Mouse (Mus musculus) liver, embryonic 16.5 days (tissue): ENCODE results near the gene Cgnl1. TPM values are rescaled to one million over a fixed set of nuclear protein-coding genes. Genes with fewer than 3 reads are reported as not detected.
A peak's percentile ranks its signal among the peaks of the same experiment; 100 is the strongest.
"Not testable (repeated sequence)": the region's sequence is repeated elsewhere in the genome, so short reads cannot be mapped to it uniquely, and the experiment has no call there.

ENCODE experiments used
- ATAC-seq: fragments of 200-750 bp; cut with Nextera tagmentation; 2 replicates; pipeline ENCODE4 v1.8.0; 2017; ENCODE audit warnings: low read depth, mild to moderate bottlenecking, moderate number of reproducible peaks, moderate library complexity
- H3K27ac ChIP-seq: fragments of 300-500 bp; sonication (generic); 2 replicates; pipeline ENCODE4 v1.5.1; 2014; ENCODE audit warnings: mild to moderate bottlenecking, low read length
- H3K27me3 ChIP-seq: fragments of 300-500 bp; sonication (generic); 2 replicates; pipeline ENCODE4 v1.6.1; 2014; ENCODE audit warnings: low read depth, low read length, mixed read lengths; ENCODE audit not compliant: control insufficient read depth, insufficient read depth
- H3K36me3 ChIP-seq: fragments of 300-500 bp; sonication (generic); 2 replicates; pipeline ENCODE4 v1.6.1; 2014; ENCODE audit warnings: mild to moderate bottlenecking; ENCODE audit not compliant: control insufficient read depth, insufficient read depth
- H3K4me1 ChIP-seq: fragments of 300-500 bp; sonication (generic); 2 replicates; pipeline ENCODE4 v1.6.1; 2014; ENCODE audit warnings: low read depth, low read length, mixed read lengths; ENCODE audit not compliant: control insufficient read depth
- H3K4me2 ChIP-seq: fragments of 300-500 bp; sonication (generic); 2 replicates; pipeline ENCODE4 v1.6.1; 2014; ENCODE audit warnings: low read depth, low read length, mixed read lengths
- H3K4me3 ChIP-seq: fragments of 300-500 bp; sonication (generic); 2 replicates; pipeline ENCODE4 v1.5.1; 2014; ENCODE audit warnings: low read depth, mild to moderate bottlenecking, low read length
- H3K9ac ChIP-seq: fragments of 300-500 bp; sonication (generic); 2 replicates; pipeline ENCODE4 v1.6.1; 2014; ENCODE audit warnings: low read depth, low read length
- H3K9me3 ChIP-seq: fragments of 300-500 bp; sonication (generic); replicated peaks from 2 replicates; pipeline ENCODE4 v1.6.1; 2016; ENCODE audit warnings: low read length; ENCODE audit not compliant: control insufficient read depth
- WGBS: fragments of 180-500 bp; shearing (Covaris S2); extraction: QIAGEN DNeasy Blood & Tissue Kit; methylation state at CpG from one replicate; pipeline ENCODE4 v1.1.7; 2014; ENCODE audit not compliant: insufficient replicate concordance; 5-methylcytosine and 5-hydroxymethylcytosine counted together
- polyA plus RNA-seq: library from polyadenylated mRNA; unstranded; fragments of >200 nt; fragmentation: Nextera tagmentation; extraction: Ambion mirVana; gene quantifications from 2 replicates; pipeline ENCODE4 v1.2.1, GENCODE M21; 2015

Gene Cgnl1
- polyA plus RNA-seq, 1 experiment from 2014 or later, result 2.6 TPM

DNA sequence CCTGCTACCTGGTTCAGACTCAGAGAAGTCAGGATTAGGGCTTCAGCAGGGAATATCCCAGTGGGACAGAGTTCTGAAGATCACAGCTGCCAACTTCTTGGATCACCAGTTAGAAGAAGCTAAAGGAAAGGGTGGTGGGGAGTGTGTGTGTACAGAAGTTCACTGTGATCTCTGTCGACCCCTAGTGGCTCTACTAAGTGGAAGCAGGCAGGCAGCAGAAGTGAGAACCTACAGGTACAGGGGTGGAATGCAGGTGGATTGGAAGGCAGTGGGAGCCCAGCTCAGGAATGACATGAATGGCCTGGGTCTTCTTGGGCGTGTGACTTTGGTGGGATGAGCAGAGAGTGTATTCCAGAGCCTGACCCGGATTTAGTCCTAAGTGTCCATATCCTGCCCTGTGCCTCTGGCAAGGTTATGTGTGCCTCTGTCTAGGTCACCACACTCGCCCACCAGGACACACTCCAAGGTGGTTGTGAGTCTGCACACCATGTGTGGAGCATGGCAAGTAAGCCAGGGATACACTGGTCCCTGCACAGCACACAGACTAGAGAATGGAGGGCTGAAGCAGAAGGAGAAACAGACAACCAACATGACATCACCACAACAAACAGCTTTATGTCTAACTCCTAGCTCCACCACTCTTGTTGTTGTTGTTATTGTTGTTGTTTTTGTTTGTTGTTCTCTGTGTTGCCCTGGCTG lies 147.4 kb downstream of the Cgnl1 start:
- H3K9me3 ChIP-seq, result no peaks in the 10 kb centered on the region
- peak; percentile 35; the same call in 1 of the 2 replicates for ATAC-seq

DNA sequence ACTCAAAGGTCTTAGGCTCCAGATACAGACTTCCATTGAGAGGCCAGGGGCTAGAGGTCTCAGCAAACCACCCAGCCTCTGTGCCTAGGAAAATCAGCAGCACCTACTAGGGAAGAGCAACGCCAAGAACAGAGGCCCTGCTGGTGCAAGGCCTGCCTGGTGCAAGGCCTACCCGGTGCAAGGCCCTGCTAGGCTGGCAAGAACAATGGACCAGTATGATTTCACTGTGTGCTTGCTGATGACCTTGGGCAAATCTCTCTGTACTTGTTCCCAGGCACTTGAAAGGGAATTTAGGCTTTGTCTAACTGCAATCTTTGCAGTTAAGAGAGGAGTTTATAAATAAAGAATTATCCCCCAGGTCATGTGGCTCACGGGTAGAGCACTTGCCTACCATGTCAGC lies 148.8 kb downstream of the Cgnl1 start:
- no peaks in the 10 kb centered on the region for H3K27me3 ChIP-seq
- no peaks in the 10 kb centered on the region for H3K4me1 ChIP-seq
- H3K9ac ChIP-seq, result no peak overlapping the region
- 58% methylated on average over 3 of the region's 3 CpGs for WGBS
- no peak for ATAC-seq
- no peaks in the 10 kb centered on the region for H3K36me3 ChIP-seq
- no peaks in the 10 kb centered on the region for H3K9me3 ChIP-seq
- no peak overlapping the region for H3K4me3 ChIP-seq
- no peak overlapping the region for H3K4me2 ChIP-seq
- no peak overlapping the region for H3K27ac ChIP-seq

More for the DNA sequence above, 147.4 kb downstream of the Cgnl1 start:
- Histone ChIP-seq H3K27me3 (no peaks in the 10 kb centered on the region), H3K4me3 (no peak overlapping the region), H3K9ac (no peak overlapping the region), H3K27ac (no peak overlapping the region), H3K4me1 (no peaks in the 10 kb centered on the region), H3K36me3 (no peaks in the 10 kb centered on the region), H3K4me2 (no peak overlapping the region)
- WGBS, result 33% methylated on average over 4 of the region's 4 CpGs

DNA sequence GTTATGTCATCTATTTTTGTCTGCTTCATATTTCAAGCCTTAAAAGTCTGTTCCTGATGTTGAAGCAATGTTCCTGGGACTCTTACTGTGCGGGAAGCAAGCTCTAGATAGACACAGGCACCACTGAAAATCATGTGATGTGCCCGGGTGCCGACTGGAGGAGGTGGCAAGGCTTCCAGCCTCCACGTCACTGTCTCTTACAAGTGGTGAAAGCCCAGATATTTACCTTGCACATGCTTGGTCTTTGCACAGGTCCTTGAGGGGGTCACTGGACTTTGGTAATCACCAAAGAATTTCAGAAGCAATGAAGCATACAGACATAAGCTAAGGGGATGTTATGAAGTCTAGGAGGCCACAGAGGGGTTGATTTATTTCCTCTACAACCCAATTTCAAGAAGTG lies 149.4 kb downstream of the Cgnl1 start:
- Histone ChIP-seq H3K4me2 (no peak overlapping the region), H3K4me1 (no peaks in the 10 kb centered on the region), H3K27ac (no peak overlapping the region), H3K27me3 (no peaks in the 10 kb centered on the region), H3K9ac (no peak overlapping the region), H3K4me3 (no peak overlapping the region), H3K36me3 (no peaks in the 10 kb centered on the region), H3K9me3 (no peaks in the 10 kb centered on the region)
- WGBS, result 65% methylated on average over 4 of the region's 4 CpGs
- ATAC-seq, result no peak

DNA sequence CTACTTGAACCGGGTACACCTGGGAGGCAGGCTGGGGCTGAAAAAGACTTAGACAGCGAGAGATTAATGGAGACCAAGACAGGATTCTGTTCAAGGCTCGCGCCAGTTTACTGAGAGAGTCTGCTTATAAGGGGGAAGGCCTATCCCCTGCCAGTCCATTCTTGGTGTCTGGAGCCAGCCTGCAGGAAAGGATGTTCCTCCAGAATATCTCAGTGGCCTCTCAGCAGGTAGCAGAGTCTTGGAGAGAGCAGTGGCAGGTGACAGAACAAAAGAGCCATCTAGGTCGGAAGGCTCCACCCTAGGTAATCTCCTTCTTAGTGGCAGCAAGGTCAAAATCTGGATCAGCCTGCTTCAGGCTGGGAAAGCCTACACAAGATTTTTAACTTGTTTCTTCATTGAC lies 151.3 kb downstream of the Cgnl1 start:
- H3K4me1 ChIP-seq, H3K4me2 ChIP-seq, H3K27ac ChIP-seq, ATAC-seq, H3K36me3 ChIP-seq, H3K27me3 ChIP-seq, H3K9me3 ChIP-seq, H3K9ac ChIP-seq, H3K4me3 ChIP-seq: not testable (repeated sequence)
- WGBS, result 66% methylated on average over 5 of the region's 5 CpGs

DNA sequence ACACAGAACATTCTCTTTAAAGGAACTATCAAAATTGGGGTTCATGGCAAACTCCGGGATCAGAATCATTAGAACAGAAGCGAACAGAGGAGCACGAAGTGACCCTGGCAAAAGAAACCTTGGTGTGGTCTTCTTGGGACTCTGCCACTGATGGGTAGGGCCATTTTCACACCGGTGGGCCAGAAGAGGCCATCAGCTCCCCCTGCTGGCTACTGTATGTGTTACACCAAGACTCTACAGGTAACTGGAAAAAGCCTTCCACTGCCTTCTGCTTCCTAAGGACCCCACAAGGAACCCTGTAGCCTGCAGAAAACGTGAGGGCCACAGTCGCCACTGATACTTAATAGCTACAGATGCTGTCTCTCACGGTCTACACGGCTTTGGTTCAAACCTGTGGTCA lies 154.0 kb downstream of the Cgnl1 start:
- 37% methylated on average over 8 of the region's 8 CpGs for WGBS
- Histone ChIP-seq H3K27ac (no peak overlapping the region), H3K9ac (no peak overlapping the region), H3K36me3 (no peaks in the 10 kb centered on the region), H3K9me3 (no peaks in the 10 kb centered on the region), H3K4me2 (no peak overlapping the region), H3K4me1 (no peaks in the 10 kb centered on the region), H3K4me3 (no peak overlapping the region), H3K27me3 (no peaks in the 10 kb centered on the region)
- ATAC-seq, result no peak

DNA sequence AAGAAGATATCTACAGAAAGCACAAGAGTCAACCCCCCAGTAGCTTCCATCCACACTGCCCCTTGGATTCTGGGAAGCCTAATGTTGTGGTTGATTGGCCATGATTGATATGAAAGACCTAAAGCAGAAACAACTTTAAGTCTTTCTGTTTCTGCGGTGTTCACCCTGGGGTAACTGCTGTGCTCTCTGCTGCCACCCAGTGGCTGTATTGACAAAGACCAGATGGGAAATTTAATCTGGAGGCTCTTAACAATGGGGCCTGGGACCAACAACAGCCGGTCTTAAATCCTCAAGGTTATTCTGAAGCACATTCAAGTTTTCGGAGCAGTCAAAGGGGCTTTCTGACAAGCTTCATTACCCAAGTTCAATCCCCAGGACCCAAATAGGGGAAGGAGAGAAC lies 155.2 kb downstream of the Cgnl1 start:
- Histone ChIP-seq H3K4me2 (no peak overlapping the region), H3K9me3 (no peaks in the 10 kb centered on the region), H3K27ac (no peak overlapping the region), H3K27me3 (no peaks in the 10 kb centered on the region), H3K4me3 (no peak overlapping the region), H3K36me3 (no peaks in the 10 kb centered on the region), H3K9ac (no peak overlapping the region), H3K4me1 (no peaks in the 10 kb centered on the region)
- 6% methylated on average over 3 of the region's 3 CpGs for WGBS
- no peak for ATAC-seq

DNA sequence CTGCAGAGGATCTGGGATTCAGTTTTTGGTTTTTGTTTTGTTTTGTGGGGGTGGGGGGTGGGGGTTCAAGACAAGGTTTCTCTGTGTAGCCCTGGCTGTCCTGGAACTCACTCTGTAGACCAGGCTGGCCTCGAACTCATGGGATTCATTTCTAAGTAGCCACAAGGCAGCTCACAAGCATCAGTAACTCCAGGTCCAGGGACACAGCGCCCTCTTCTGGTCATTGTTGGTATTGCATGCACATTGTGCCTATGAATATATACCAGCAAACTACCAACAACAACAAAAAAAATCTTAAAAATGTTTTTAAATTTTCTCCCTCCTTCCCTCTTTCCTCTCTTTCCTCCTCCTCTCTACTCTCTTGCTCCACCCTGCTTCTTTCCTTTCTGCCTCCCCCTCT lies 156.8 kb downstream of the Cgnl1 start:
- Histone ChIP-seq H3K9ac (no peak overlapping the region), H3K27ac (no peak overlapping the region), H3K4me3 (no peak overlapping the region), H3K4me2 (no peak overlapping the region), H3K36me3 (no peaks in the 10 kb centered on the region), H3K27me3 (no peaks in the 10 kb centered on the region), H3K9me3 (no peaks in the 10 kb centered on the region), H3K4me1 (no peaks in the 10 kb centered on the region)
- no peak for ATAC-seq
- 10% methylated on average over 2 of the region's 2 CpGs for WGBS

DNA sequence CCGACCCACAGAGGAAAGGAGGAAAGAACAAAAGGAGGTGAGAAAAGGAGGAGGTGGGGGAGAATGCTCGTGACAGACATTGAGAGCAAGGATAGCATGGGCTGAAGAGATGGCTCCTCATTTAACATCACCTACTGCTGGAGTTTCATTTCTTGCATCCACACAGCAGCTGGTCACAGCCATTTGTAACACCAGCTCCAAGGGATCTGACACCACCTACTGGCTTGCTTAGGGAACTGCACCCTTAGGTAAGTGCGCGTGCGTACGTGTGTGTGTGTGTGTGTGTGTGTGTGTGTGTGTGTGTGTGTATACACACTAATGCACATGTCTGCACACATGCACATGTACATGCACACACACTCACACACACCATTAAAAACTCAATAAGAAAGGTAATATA lies 158.4 kb downstream of the Cgnl1 start:
- H3K4me3 ChIP-seq, result no peak overlapping the region
- no peaks in the 10 kb centered on the region for H3K4me1 ChIP-seq
- H3K36me3 ChIP-seq, result no peaks in the 10 kb centered on the region
- H3K4me2 ChIP-seq, result no peak overlapping the region
- H3K27me3 ChIP-seq, result no peaks in the 10 kb centered on the region
- H3K9me3 ChIP-seq, result no peaks in the 10 kb centered on the region
- no peak overlapping the region for H3K9ac ChIP-seq
- WGBS, result 65% methylated on average over 6 of the region's 6 CpGs
- H3K27ac ChIP-seq, result no peak overlapping the region
- ATAC-seq, result no peak

DNA sequence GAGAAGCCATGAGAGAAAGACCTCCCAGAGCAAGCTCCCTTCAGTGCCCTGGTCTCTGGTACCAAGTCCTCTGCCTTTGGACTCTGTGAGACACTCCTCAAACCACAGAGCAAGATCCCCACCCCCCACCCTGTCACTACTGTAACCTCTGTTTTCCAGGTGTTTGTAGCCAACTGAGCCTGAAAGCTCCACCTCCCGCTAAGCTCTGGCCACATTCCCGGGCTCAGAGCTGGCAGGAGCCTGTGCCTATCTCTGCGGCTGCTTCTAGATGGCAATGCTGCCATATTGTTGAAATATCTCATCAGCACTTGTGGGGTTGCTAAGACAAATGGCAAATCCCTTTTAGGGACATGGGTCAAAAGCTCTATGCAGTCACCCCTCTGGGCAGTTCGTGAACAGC lies 159.5 kb downstream of the Cgnl1 start:
- Histone ChIP-seq H3K9ac (no peak overlapping the region), H3K9me3 (no peaks in the 10 kb centered on the region), H3K4me3 (no peak overlapping the region), H3K27me3 (no peaks in the 10 kb centered on the region), H3K4me1 (no peaks in the 10 kb centered on the region; the same call in 1 of the 2 replicates), H3K36me3 (no peaks in the 10 kb centered on the region), H3K27ac (no peak overlapping the region), H3K4me2 (no peak overlapping the region)
- ATAC-seq, result no peak
- 68% methylated on average over 4 of the region's 4 CpGs for WGBS
